Mouse (Mus musculus) gastrocnemius, adult 18-20 months (tissue): ENCODE measurements around the gene Pdlim5. TPM values are rescaled to one million over a fixed set of nuclear protein-coding genes. Genes with fewer than 3 reads are reported as not detected.

ENCODE experiments used
- DNase-seq: peaks from one replicate; pipeline ENCODE4 v3.0.0; 2021; ENCODE audit warnings: low spot score
- total RNA-seq, 2 experiments: library from RNA; stranded (reverse); gene quantifications; 2 replicates each; pipeline ENCODE4 v1.2.3; 2021

Gene Pdlim5
- total RNA-seq, 2 experiments from 2014 or later, result 496 to 567 TPM

- peak; percentile 40 for DNase-seq
These were observed 55.9 kb downstream of the Pdlim5 start for GRCm38 (mm10) chr3:142339440-142340251.

GRCm38 (mm10) chr3:142338058-142338457, 57.4 kb downstream of the Pdlim5 start:
- DNase-seq, result no peak

GRCm38 (mm10) chr3:142334496-142334895, 61.0 kb downstream of the Pdlim5 start:
- DNase-seq, result no peak

GRCm38 (mm10) chr3:142333458-142333857, 62.0 kb downstream of the Pdlim5 start:
- DNase-seq, result no peak

GRCm38 (mm10) chr3:142332716-142333115, 62.8 kb downstream of the Pdlim5 start:
- no peak for DNase-seq

- no peak for DNase-seq
These were observed 63.5 kb downstream of the Pdlim5 start for GRCm38 (mm10) chr3:142331872-142332554.

- no peak for DNase-seq
These were observed 65.1 kb downstream of the Pdlim5 start for GRCm38 (mm10) chr3:142330425-142330824.

GRCm38 (mm10) chr3:142323592-142323991, 71.9 kb downstream of the Pdlim5 start:
- DNase-seq, result no peak

- peak; percentile 69 for DNase-seq
These were observed 73.6 kb downstream of the Pdlim5 start for GRCm38 (mm10) chr3:142321930-142322329.

GRCm38 (mm10) chr3:142318147-142318546, 77.3 kb downstream of the Pdlim5 start:
- peak; percentile 59 for DNase-seq

- no peak for DNase-seq
These were observed 79.3 kb downstream of the Pdlim5 start for GRCm38 (mm10) chr3:142316138-142316740.

GRCm38 (mm10) chr3:142311075-142311474, 84.4 kb downstream of the Pdlim5 start:
- no peak for DNase-seq

GRCm38 (mm10) chr3:142310446-142310845, 85.0 kb downstream of the Pdlim5 start:
- no peak for DNase-seq

- no peak for DNase-seq
These were observed 100.2 kb downstream of the Pdlim5 start for GRCm38 (mm10) chr3:142295287-142295676.

- DNase-seq, result peak; percentile 70
These were observed 100.7 kb downstream of the Pdlim5 start for GRCm38 (mm10) chr3:142294616-142295286.

- no peak for DNase-seq
These were observed 101.9 kb downstream of the Pdlim5 start for GRCm38 (mm10) chr3:142293561-142293960.

GRCm38 (mm10) chr3:142282706-142283105, 112.8 kb downstream of the Pdlim5 start:
- DNase-seq, result peak; percentile 70

- DNase-seq, result no peak
These were observed 113.8 kb downstream of the Pdlim5 start for GRCm38 (mm10) chr3:142281656-142282055.

GRCm38 (mm10) chr3:142281093-142281445, 114.4 kb downstream of the Pdlim5 start:
- no peak for DNase-seq

GRCm38 (mm10) chr3:142280366-142281092, 115.0 kb downstream of the Pdlim5 start:
- DNase-seq, result no peak

- no peak for DNase-seq
These were observed 116.5 kb downstream of the Pdlim5 start for GRCm38 (mm10) chr3:142279011-142279410.
